Mouse (Mus musculus): ENCODE data around the gene C2cd5. TPM values are rescaled to one million over a fixed set of nuclear protein-coding genes. Genes with fewer than 3 reads are reported as not detected.

C2cd5 gene
- 21.6 and 22.2 TPM in 2 replicates for polyA plus RNA-seq (2015; fragmentation: Nextera tagmentation; extraction: Ambion mirVana)

DNA sequence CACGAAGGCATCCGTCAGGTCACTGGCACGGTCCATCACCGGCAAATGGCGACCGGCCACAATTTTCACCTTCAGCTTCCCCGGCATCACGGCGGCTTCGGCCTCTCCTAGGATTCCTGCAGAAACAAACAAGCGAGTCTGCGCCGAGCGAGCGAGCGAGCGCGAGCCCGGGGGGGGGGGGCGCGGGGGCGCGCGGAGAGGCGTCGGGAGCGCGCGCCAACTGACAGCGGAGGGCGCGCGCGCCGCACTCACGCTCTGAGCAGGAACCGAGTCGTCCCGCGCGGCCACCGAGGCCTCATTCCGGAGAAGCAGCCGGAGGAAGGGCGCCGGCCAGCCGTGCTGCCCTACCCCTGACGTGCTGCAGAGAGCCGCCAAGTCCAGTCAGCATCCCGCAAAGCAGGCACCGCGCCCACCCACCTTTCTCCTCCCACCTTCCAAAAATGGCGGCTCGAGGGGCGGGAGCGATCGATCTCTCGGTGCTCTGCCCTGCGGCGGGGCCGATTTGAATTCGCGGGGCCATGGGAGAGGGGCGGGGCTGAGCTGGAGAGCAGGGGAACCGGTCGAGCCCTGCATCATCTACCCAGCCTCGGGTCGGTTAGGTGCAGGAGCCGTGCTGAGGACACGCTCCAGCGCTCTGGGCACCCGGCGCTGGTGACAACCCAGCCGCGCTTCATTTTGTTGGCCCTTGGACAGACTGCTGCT is at the start of gene C2cd5:
Gene C2cd5, minus strand, starts transcription at position 461 of the 702 bp plus-strand sequence.

DNA sequence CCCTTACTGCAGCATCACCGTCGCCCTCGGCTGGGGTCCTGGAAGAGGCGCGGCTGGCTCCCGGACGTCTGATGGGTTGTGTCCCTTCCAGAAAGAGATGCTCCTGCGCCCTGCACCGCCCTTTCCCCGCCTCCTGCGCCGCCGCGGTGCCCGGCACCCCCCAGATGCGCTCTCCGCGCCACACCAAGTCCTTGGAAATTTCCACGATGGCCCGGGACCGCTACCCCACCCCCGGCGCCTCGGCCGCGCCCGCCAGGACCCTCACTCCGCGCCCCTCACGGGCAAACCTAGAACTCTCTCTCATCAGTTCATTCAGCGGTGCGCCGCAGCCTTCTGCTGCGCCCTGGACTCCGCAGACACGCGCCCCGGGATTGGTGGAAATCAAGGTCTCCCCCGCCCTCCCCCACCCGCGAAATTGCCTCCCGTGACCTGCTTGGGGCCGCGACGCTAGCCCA is 135.8 kb downstream of the C2cd5 start, which contains the start of gene St8sia1:
Gene St8sia1, minus strand, starts transcription at position 377 of the 455 bp plus-strand sequence.

Other genes starting within 250 kb of the C2cd5 start
- gene St8sia1, start 135.7 kb downstream of the C2cd5 start, polyA plus RNA-seq (2015; fragmentation: Nextera tagmentation; extraction: Ambion mirVana), result 0.16 and 0.25 TPM in 2 replicates
- gene Etnk1, start 67.1 kb upstream of the C2cd5 start, polyA plus RNA-seq (2015; fragmentation: Nextera tagmentation; extraction: Ambion mirVana), result 11.2 and 13.3 TPM in 2 replicates